Mouse (Mus musculus): Measurements from ENCODE around the gene Plekhg5.

DNA sequence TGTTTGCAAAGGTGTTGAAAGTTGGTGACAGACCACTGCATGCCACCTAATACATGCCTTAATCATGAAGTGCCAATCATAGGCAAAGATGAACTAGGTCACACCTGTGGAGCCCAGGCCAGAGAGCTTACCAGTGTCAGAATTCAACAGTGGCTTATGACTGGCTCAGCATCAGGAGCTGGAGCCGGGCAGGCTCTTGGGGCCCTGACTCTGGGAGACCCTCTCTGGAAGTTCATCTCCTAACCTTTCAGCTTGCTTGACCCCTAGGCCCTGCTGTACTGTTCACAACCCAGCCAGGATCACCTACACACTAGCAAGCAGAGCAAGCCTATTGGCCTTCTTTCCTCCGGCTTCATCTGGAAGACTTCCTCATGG, 64.6 kb downstream of the Plekhg5 start:
- TF ChIP-seq CTCF (IDR thresholded peaks at IDR 0.05; ENCODE audit: low read depth): no peak
- no peak for TF ChIP-seq EP300 (IDR thresholded peaks at IDR 0.05; ENCODE audit: low read depth)
